Mouse (Mus musculus) brain, embryonic 14.5 days (tissue): ENCODE results near the gene Hlf.

Experiments used
- CTCF ChIP-seq: fragments of 200-500 bp; IDR thresholded peaks from 2 replicates; pipeline ENCODE4 v1.5.1; 2012; ENCODE audit warnings: inconsistent platforms, mild to moderate bottlenecking, moderate library complexity, borderline replicate concordance; ENCODE audit not compliant: insufficient read depth, insufficient read length; ENCODE audit errors: extremely low read depth
- POLR2A ChIP-seq: fragments of 200-500 bp; IDR thresholded peaks from 2 replicates; pipeline ENCODE4 v1.6.1; 2012; ENCODE audit warnings: mild to moderate bottlenecking, inconsistent platforms, borderline replicate concordance; ENCODE audit not compliant: poor library complexity, insufficient read depth, insufficient read length, severe bottlenecking; ENCODE audit errors: extremely low read depth

GRCm38 (mm10) chr11:90356495-90357304 lies 34.0 kb downstream of the Hlf start:
- no peak for TF ChIP-seq POLR2A
- no peak for TF ChIP-seq CTCF
